Mouse (Mus musculus) CD4-positive naive resting alpha-beta T cell, adult 57 days (primary cell): ENCODE measurements around the gene Atpif1. TPM values are rescaled to one million over a fixed set of nuclear protein-coding genes. Genes with fewer than 3 reads are reported as not detected.

Experiments used
- total RNA-seq: library from RNA; stranded (reverse); gene quantifications from one replicate; pipeline ENCODE4 v1.2.4, GENCODE M21; 2023

Gene Atpif1
- total RNA-seq = 48.9 TPM

DNA sequence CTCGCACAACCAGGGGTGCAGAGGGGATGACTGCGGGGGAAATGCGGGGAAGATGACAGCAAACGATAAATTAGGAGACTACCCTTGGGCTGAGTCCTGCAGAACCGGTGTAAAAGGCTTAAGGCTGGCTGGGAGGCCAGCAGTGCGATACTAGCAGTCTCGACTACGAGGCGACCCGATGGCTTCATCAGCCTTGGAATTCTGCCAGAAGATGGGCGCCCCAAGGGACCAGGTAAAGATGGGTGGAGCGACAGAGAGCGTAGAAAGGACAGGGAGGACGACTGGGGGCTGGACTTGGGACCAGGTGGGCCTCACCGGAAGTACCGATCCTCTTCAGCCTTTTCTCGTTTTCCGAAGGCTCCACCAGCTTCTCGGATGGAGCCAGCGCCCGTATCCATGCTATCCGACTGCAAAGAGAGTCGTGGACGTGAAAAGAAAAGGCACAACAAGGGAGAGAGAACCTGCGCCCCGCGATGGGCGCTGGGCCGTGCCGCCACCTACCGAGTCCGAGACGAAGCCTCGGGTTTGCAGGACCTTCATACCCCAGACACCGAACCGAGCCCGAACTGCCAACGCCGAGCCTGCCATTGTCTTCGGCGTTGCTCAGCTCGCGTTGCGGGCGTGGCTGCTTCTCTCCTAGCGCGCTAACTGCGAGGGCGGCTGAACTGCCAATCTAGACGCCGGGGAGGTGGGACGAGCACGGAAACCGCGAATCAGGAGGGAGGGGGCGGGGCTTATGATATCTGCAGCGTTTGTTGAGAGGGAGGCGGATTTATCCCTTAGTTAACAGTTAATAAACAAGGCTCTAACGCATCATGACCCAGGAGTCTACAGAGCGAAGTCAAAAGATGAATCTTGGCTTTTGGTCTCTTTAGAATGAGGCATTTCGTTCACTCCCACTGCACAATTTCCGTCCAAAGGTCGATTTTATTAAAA lies at the start of gene Atpif1:
Gene Atpif1, minus strand, starts transcription at position 679 of the 936 bp plus-strand sequence.

DNA sequence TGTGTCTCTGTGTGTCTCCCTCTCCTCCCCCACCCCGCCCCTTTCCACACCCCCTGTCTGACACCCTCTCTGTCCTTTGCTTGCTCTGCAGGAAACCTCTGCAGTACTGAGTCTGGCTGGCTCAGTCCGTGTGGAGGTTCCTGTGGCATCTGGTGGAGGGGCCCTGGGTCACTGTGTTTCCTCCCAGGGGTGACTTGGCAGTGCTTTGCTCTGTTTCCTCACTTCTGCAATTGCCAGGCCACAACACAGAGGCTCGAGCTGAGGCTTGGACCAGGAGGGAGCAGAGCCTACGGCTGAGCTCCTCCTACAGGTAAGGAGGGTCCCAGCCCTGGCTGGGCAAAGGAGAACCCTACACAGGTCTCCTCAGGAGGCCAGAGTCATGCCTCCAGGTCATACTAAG lies 30.5 kb upstream of the Atpif1 start, which contains the start of gene Ptafr:
Gene Ptafr, plus strand, starts transcription at position 103 of the 400 bp plus-strand sequence.

DNA sequence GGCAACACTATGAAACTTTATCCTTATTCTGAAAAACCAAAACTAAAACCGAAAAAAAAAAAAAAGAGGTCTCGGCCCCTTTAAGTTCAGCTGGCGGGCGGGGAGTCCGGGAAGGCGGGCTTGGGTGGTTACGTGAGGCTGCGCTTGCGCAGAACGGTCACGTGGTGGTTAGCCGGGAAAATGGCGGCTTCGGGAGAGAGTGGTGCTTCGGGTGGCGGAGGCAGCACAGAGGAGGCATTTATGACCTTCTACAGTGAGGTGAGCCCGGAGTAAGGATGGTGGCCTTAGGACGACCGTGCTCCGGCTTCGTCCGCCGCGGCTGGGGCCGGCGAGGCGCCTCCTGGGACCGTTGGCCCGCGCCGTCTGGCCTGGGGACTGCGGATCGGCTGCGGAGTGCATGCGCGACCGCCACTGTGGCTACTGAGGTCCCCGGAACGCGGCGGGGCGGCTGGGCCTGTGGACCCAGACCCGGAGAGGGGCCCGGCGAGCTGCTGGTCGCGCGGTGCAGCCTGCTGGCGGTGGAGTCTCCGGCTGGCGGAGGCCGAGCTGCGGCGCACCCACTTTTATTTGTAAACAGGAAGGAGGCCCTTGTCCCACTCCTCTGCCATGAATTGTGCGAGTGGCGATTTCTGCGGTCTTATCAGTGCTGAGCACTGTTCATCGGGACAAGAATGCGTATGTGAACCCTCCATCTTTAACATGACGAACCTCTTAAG lies 2.1 kb upstream of the Atpif1 start, which contains the start of gene Dnajc8:
Gene Dnajc8, plus strand, starts transcription at position 145 of the 716 bp plus-strand sequence.

DNA sequence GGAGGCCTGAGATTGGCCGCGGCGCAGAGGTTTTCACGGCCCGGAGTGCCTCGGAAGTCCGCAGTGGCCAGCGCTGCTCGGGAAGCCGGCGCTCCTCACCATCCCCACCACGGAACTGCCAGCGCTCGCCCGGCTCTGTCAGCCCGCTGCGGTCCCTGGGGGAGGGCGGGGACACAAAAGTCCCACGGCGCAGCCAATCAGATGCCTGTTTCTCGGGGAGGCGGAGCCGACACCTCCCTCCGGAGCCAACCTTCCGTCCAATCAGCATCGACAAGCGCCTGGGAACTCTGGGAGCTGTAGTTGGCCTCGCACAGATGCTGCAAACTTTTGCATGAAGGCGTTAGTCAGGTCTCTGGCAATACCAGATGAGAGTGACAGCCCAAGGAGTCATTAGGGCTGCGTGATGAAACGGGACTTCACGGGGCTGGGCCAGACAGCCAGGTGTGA lies 23.1 kb downstream of the Atpif1 start, which contains the start of gene Sesn2:
Gene Sesn2, minus strand, starts transcription at position 150 of the 447 bp plus-strand sequence.

Other genes starting within 250 kb of the Atpif1 start
- not detected for gene Rab42, start 230.3 kb downstream of the Atpif1 start, total RNA-seq
- gene Trnau1ap, start 204.1 kb downstream of the Atpif1 start, total RNA-seq = 30.4 TPM
- gene Rcc1, start 180.1 kb downstream of the Atpif1 start, total RNA-seq = 16.5 TPM
- gene Phactr4, start 111.2 kb downstream of the Atpif1 start, total RNA-seq = 19.5 TPM
- 11.4 TPM for gene Med18, start 69.7 kb downstream of the Atpif1 start, total RNA-seq
- 8.5 TPM for gene Sesn2, start 23.2 kb downstream of the Atpif1 start, total RNA-seq
- gene Dnajc8, start 1.9 kb upstream of the Atpif1 start, total RNA-seq = 95.7 TPM
- gene Ptafr, start 30.4 kb upstream of the Atpif1 start, total RNA-seq = 0.68 TPM
- gene Eya3, start 105.3 kb upstream of the Atpif1 start, total RNA-seq = 51.1 TPM
- 2.2 TPM for gene Xkr8, start 198.9 kb upstream of the Atpif1 start, total RNA-seq
- 0.30 TPM for gene Smpdl3b, start 223.6 kb upstream of the Atpif1 start, total RNA-seq
- gene Rpa2, start 234.7 kb upstream of the Atpif1 start, total RNA-seq = 47.9 TPM